Mouse (Mus musculus): Measurements from ENCODE around the gene Bcl6. TPM values are rescaled to one million over a fixed set of nuclear protein-coding genes. Genes with fewer than 3 reads are reported as not detected.

Bcl6 gene
- total and polyA plus RNA-seq, 3 experiments, result 0.20 to 0.60 (median 0.25) TPM

GRCm38 (mm10) chr16:23991846-23992580 lies 3.4 kb upstream of the Bcl6 start (continued):
- TF ChIP-seq ZNF384 (IDR thresholded peaks at IDR 0.05; ENCODE audit: low read depth, low read length) (no peak), HCFC1 (IDR thresholded peaks at IDR 0.05; ENCODE audit: low read depth, low read length) (no peak), MYC (IDR thresholded peaks at IDR 0.05; ENCODE audit: low read depth, low read length) (no peak)

DNA sequence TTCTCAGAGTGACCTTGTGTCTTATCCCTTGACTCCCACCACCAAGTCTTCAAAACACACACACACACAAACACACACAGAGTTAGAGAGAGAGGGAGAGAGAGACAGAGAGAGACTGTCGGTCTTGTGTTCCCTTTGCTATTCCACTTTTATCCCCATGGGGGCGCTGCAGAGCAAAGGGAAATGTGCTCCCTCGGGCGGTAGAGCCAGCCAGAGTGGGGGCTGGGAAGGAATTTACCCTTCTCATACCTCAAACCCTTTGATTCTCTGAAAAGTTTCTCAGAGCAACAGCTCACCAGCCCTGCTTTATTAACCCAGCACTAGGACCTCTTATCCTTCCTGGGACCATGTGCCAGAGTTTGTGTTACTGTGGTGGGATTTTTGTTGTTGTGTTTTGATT lies 2.5 kb upstream of the Bcl6 start:
- Histone ChIP-seq H3K4me2 (ENCODE audit: insufficient read depth, low read depth, poor library complexity, severe bottlenecking) (no peak overlapping the region), H3K27ac (ENCODE audit: insufficient read depth, low read depth) (no peak overlapping the region), H3K4me3 (replicated peaks in 1 of 3; ENCODE audit: low read depth in 2 of 3, low read length in 2 of 3, poor library complexity in 1 of 3) (no peak overlapping the region), H3K9ac (ENCODE audit: insufficient read depth, low read depth) (no peak overlapping the region), H3K27me3 (replicated peaks) (peaks cover 67% of the 10 kb centered on the region), H3K36me3 (replicated peaks in 1 of 2; ENCODE audit: control insufficient read depth in 1 of 2, insufficient read depth in 1 of 2, low read length in 1 of 2) (no peaks in the 10 kb centered on the region), H3K9me3 (replicated peaks; ENCODE audit: low read length) (no peaks in the 10 kb centered on the region), H3K4me1 (ENCODE audit: control insufficient read depth in 1 of 2, insufficient read depth in 2 of 2) (peaks cover 4 to 25% of the 10 kb centered on the region in 2 experiments), H3K79me2 (replicated peaks; ENCODE audit: control insufficient read depth, extremely low read depth, insufficient read depth, poor library complexity, severe bottlenecking) (no peaks in the 10 kb centered on the region)
- DNase-seq (ENCODE audit: extremely low read depth), result peak; percentile 85
- dilution Hi-C loops (cut with MboI; ENCODE audit: extremely low pct_ligation_motif_present, extremely low pct_unique_long_range_greater_than_20kb, low sequenced_read_pairs), result no loop called here
- in situ Hi-C loops (cut with MboI; ENCODE audit: low pct_ligation_motif_present, low pct_unique_long_range_greater_than_20kb, low sequenced_read_pairs), result loop anchor here (25.0 kb wide), 2 partner anchors 646 to 871 kb away; no protein-coding TSS in a partner anchor
- TF ChIP-seq MAZ (IDR thresholded peaks at IDR 0.05; ENCODE audit: low read depth, low read length) (no peak), RAD21 (IDR thresholded peaks at IDR 0.05; ENCODE audit: low read depth, low read length) (peak; percentile 85), PAX5 (IDR thresholded peaks at IDR 0.05; ENCODE audit: low read length) (no peak), MYC (IDR thresholded peaks at IDR 0.05; ENCODE audit: low read depth, low read length) (0 out of 2 replicates have a peak, but pooled peaks have one; percentile 49), HCFC1 (IDR thresholded peaks at IDR 0.05; ENCODE audit: low read depth, low read length) (no peak), CHD2 (IDR thresholded peaks at IDR 0.05; ENCODE audit: low read length) (peak; percentile 88), SMC3 (IDR thresholded peaks at IDR 0.05; ENCODE audit: low read depth, low read length) (peak; percentile 79), NRF1 (IDR thresholded peaks at IDR 0.05; ENCODE audit: low read depth, low read length) (no peak), E2F4 (IDR thresholded peaks at IDR 0.05; ENCODE audit: insufficient replicate concordance, low read depth, low read length) (no peak), ZKSCAN1 (IDR thresholded peaks at IDR 0.05; ENCODE audit: borderline replicate concordance, low read depth, low read length) (no peak), CTCF (conservative IDR thresholded peaks at IDR 0.05 in 1 of 2, IDR thresholded peaks at IDR 0.05 in 1 of 2; ENCODE audit: low read depth in 2 of 2, low read length in 2 of 2) (peak; percentile 87 to 96), ELF1 (IDR thresholded peaks at IDR 0.05; ENCODE audit: low read depth, low read length) (no peak), RCOR1 (conservative IDR thresholded peaks at IDR 0.05; ENCODE audit: low read depth, low read length) (no peak), BHLHE40 (IDR thresholded peaks at IDR 0.05; ENCODE audit: low read depth, low read length) (peak; percentile 15; the same call in 1 of the 2 replicates), MAX (IDR thresholded peaks at IDR 0.05; ENCODE audit: low read length) (0 out of 2 replicates have a peak, but pooled peaks have one; percentile 40), JUN (IDR thresholded peaks at IDR 0.05; ENCODE audit: insufficient read depth, low read depth, low read length) (no peak), MEF2A (IDR thresholded peaks at IDR 0.05; ENCODE audit: borderline replicate concordance, low read depth, low read length) (no peak), POLR2A (IDR thresholded peaks at IDR 0.05; ENCODE audit: low read depth, low read length) (no peak), TBP (conservative IDR thresholded peaks at IDR 0.05; ENCODE audit: low read depth, low read length) (no peak), CHD1 (IDR thresholded peaks at IDR 0.05; ENCODE audit: low read depth, low read length) (no peak), ZC3H11A (IDR thresholded peaks at IDR 0.05; ENCODE audit: low read depth, low read length) (peak; percentile 32; the same call in 1 of the 2 replicates), SIN3A (IDR thresholded peaks at IDR 0.05; ENCODE audit: low read length) (no peak)
